Mouse (Mus musculus): ENCODE measurements around the gene Sympk.

The Sympk gene

DNA sequence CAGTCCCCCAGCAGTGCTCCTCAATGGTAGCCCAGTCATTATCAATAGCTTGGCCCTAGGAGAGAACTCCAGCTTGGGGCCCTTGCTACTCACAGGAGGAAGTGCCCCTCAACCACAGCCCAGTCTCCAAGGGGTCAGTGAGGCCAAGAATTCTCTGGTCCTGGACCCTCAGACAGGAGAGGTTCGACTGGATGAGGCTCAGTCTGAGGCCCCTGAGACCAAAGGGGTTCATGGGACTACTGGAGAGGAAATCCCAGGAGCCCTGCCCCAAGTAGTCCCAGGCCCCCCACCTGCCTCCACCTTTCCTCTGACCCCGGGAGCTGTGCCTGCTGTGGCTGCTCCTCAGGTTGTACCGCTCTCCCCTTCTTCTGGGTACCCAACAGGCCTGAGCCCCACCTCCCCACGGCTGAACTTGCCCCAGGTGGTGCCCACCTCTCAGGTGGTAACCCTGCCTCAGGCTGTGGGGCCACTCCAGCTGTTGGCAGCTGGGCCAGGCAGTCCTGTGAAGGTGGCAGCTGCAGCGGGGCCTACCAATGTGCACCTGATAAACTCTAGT, 72.3 kb downstream of the Sympk start:
- no peak for TF ChIP-seq GATA4 (IDR thresholded peaks at IDR 0.05; ENCODE audit: insufficient replicate concordance, low read length)

DNA sequence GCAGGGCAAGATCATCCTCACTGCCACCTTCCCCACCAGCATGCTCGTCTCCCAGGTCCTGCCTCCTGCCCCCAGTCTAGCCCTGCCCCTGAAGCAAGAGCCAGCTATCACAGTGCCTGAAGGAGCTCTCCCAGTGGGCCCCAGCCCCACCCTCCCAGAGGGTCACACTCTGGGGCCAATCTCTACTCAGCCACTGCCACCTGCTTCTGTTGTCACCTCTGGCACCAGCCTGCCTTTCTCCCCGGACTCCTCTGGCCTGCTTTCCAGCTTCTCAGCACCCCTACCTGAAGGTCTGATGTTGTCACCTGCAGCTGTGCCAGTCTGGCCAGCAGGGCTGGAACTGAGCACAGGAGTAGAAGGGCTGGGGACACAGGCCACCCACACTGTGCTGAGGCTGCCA, 73.0 kb downstream of the Sympk start:
- TF ChIP-seq GATA4 (IDR thresholded peaks at IDR 0.05; ENCODE audit: insufficient replicate concordance, low read length): no peak

DNA sequence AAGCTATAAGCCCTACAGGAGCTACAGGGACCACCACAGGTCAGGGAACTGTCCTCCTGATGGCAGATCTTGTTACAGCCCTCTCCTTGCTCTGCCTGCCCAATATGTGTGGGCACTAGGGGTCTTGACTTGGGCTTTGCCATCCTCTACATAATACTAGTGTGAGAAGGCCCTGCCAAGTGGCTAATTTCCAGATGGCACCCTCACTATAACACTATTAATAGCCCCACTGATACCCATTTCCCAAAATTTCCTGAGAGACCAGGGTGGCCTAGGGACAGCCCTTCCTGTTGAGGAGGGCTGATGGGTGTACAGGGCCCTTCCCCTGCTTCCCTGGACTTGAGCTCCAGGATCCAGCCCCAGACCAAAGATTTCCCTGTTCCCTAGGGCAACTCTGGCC, 73.7 kb downstream of the Sympk start:
- no peak for TF ChIP-seq GATA4 (IDR thresholded peaks at IDR 0.05; ENCODE audit: insufficient replicate concordance, low read length)

DNA sequence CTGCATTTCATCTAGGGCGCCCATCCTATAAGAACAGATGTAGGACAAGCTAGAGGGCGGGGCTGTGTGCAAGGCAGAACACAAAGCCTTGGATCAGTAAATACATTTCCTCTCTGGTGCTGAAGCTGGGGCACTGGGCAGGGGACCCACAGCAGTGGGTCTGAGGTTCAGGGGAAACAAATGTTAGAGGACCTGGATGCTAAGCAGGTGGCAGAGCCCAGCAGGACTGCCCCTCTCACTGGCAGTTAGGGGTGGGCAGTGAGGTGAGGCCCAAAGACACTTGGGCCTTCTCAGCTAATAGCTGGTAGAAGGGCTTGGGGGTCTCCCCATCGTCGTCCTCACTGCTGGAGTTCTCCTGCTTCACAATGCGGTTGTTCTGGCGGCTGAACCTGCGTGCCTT, 74.6 kb downstream of the Sympk start:
- TF ChIP-seq GATA4 (IDR thresholded peaks at IDR 0.05; ENCODE audit: insufficient replicate concordance, low read length): no peak

DNA sequence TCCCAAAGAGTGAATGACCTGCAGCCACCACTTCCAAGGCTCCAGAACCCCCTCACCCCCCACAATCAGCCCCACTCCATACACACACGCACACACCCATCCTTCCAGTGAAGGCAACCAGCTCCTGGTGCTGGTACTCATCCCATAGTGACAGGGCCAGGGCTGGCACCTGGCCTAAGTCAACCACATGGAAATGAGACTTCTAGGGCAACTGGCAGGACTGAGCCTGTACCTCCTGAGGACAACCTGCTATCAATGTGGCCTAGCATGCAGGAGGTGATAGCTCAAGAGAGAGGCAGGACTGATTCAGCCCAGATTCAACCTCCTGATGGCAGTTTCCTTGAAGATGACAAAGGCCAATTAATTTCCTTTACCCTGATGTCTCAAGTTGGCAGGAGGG, 76.1 kb downstream of the Sympk start:
- no peak for TF ChIP-seq GATA4 (IDR thresholded peaks at IDR 0.05; ENCODE audit: insufficient replicate concordance, low read length)

DNA sequence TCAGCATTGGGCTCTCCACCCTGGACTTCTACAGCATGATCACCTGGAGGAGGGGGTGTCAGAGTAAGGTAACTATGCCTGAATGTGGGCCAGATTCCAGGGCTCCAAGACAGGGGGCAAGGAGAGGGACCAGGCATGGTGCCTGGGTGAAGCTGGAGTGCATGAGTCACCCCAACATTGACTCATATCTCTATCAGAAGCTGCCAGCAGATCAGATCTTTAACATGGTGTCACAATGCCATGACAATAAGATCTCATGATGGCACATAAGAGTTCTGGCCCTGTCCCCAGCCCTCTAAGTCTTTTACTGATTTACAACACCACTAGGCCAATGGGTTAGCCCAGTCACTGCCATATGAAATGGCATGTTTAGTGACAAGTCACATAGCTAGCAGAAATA, 79.6 kb downstream of the Sympk start:
- no peak for TF ChIP-seq GATA4 (IDR thresholded peaks at IDR 0.05; ENCODE audit: insufficient replicate concordance, low read length)
